Mouse (Mus musculus): ENCODE data around the gene Rictor.
"Not testable (repeated sequence)": the region's sequence is repeated elsewhere in the genome, so short reads cannot be mapped to it uniquely, and the experiment has no call there.

Gene Rictor

DNA sequence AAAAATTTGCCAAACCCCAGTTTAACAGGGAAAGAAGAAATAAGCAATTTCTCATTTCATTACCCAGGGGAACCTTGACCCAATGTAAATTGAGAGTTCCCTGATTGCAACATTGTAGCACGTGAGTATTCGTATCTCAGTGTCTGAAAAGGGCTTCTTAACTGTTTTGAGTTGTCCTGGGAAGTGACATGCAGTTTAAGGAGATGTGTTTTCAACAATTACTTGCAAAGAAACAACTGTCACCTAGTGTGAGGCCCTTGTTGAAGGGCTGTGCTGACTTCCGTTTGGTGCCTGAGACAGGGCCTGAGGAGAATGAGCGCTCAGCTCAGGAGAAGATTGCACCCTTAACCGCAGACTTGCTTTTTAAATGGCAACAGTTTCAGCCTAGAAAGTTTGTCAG is 24.9 kb downstream of the Rictor start:
- DNase-seq (ENCODE audit: low spot score in 2 of 2): no peak

DNA sequence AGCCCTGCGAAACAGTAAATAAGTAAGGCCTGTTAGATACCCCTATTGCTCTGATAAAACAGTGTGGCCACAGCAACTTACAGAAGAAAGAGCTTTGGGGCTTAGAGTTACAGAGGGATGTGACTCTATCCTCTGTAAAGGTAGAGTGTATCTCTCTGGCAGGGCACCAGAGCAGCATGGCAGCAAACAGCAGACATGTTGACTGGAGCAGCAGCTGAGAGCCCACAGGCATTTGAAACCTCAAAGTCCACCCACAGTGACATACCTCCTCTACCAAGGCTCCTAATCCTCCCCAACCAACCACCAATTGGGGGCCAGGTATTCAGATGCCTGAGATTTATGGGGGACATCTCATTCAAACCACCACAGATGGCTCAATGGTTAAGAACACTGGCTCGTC is 31.0 kb downstream of the Rictor start:
- no peak for DNase-seq (ENCODE audit: low spot score in 2 of 2)

DNA sequence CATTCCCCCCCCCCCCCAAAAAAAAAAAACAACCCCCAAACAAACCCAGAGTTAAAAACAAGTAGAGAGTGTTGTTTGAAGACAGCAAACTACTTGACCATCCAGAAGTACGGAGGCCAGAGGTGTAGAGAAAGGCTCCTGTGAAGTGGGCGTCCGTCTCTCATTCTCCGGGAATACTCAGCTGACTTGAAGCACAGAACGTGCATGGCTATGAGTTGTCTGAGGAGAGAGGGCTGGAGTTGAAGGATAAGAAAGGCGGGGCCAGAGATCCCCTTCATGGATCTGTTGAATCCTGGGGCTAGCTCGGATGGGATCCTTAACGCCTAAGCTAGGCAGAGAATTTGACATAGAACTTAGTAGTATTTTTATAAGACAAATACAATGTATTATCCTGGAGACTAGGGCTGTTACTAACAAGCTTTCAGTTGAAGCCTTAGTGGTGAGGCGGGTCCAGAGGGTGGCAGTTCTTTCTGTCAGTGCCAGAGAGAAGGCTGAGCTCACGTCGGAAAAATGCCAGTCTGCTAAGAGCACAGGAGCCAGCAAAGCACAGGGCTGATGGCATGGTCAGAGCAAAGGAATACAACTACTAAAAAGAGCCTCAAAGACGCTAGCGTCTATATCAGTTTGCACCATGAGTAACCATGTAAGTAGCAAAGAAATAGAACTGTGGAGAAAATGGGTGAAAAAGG is 34.3 kb downstream of the Rictor start:
- no peak for DNase-seq (ENCODE audit: low spot score in 2 of 2)

DNA sequence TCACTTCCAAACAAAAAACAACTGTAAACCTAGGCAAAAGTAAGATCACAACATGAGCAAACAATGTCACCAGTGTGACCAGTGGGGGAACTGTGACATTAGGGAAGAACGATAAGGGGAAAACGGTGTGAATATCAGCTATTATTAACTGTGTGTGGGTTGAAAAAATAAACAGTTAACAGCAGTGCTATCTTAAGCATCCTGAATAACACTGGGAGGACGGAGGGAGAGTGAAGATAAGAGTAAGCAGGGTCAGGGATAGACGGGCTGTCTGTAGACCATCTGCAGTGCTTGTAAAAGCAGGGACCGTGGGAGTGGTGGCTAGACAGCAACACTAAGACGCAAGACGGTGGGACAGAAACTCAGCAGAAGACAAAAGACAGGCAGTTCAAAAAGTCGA is 35.5 kb downstream of the Rictor start:
- DNase-seq (ENCODE audit: low spot score in 2 of 2): no peak

DNA sequence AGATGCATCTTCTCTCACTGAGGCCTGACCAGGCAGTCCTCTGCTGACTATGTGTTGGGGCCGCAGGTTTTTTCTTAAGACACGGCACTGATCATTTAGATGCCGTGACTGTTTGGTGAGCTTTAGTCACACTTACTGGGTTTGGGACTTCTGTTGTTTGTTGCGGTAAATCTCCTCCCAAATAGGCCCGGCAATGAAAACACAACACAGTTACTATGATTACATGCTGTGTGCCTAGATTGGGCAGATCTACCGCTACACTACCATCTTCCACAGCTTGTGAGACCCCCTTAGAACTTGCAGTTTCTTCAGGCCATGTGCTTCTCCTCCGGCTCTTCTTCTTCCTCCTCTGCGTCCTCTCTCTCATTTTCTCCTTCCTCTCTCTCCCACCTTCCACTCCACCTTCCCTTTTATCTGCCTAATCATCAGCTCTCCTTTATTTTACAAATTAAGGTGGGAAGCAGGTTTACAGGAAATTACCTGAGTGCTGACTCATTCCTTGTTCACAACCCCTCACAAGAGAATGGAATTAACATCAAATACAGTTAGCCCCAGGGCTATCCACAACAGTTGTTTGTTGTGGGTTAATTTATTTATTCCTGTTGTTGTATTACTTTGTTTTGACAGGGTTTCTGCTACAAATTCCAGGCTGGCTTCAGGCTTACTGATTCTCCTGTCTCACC is 38.3 kb downstream of the Rictor start:
- not testable (repeated sequence) for DNase-seq (ENCODE audit: low spot score in 2 of 2)

DNA sequence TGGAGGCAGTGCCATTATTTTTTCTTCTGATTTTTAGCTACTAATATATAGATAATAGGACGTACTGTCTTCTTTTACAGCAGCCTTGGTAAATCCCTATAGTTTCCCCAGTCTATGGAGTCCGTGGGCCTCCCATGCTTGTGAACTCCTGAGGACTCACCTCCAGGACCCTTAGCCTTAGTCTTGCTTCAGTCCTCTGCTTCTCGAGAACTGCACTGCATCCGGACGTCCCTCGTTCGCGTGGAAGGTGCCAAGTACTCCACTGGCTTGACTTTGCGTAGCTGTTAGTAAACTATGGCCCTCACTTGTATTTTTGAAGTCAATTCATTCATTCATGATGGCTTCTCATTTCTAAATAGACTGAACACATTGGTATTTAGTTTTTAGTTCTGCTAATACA is 38.8 kb downstream of the Rictor start:
- no peak for DNase-seq (ENCODE audit: low spot score in 2 of 2)

DNA sequence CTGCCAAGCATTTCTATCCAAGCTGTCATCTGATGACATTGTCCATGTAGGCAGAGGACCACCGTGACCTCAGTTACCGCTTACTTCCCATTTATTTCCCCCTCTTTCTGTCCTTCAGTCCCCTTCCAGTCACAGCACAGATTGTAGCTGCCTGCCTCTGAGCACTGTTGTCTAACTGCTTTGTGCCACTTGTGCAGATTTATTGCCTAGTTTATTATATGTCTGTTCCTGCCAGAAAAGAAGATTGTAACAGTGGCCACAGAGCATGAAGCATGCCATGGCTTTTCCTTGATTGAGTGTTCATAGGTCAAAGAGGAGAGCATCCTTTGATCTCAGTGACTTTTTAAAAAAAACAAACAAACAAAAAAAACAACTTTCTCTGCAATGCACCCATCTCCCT is 46.2 kb downstream of the Rictor start:
- DNase-seq (ENCODE audit: low spot score in 2 of 2): no peak

DNA sequence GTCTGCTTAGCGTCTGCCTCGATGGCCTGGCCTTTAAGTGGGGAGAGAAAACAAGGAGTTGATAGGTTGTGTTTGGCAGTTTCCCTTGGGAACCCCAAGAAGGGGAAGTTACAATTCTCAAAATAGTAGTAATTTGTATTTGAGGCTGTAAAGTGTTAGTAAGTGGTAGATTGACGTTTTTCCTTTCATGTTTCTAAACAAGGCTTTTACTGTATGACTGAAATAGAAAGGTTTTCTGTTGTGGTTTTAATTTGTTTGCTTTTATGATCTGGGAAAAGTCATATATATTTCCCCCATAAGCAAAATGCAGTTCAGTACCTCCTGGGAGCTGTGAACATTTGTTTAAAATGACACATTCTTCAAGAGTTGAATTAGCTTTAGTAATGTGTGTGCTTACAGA is 64.1 kb downstream of the Rictor start:
- no peak for DNase-seq (ENCODE audit: low spot score in 2 of 2)

DNA sequence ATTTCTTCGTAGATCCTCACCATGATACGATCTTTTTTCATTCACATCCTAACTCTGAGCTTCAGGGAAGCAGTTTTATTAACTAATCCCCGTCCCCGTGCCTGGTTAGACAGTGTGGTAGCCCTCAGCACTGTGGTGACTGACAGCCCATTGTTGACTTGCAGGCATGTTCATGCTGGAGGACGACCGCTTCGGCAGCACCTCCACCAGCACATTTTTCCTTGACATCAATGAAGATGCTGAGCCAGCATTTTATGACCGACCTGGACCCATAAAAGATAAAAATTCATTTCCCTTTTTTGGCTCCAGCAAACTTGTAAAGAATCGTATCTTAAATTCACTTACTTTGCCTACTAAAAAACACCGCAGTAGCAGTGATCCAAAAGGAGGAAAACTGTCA is 78.0 kb downstream of the Rictor start:
- no peak for DNase-seq (ENCODE audit: low spot score in 2 of 2)

DNA sequence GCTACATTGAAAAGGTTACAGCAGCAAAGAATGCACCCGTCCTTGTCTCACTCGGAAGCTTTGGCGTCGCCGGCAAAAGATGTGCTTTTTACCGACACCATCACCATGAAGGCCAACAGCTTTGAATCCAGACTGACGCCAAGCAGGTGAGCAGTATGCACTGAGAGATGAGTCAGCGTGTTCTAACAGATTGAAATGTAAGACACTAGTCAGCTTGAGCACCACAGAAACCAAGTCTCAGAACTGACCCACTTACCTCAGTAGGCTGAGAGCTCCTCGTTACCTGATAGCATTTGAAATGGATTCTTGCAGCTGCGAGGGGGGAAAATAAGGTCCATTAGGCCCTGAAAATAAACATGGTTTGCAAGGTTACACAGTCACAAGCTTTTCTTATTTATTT is 79.1 kb downstream of the Rictor start:
- DNase-seq (ENCODE audit: low spot score in 2 of 2): no peak

DNA sequence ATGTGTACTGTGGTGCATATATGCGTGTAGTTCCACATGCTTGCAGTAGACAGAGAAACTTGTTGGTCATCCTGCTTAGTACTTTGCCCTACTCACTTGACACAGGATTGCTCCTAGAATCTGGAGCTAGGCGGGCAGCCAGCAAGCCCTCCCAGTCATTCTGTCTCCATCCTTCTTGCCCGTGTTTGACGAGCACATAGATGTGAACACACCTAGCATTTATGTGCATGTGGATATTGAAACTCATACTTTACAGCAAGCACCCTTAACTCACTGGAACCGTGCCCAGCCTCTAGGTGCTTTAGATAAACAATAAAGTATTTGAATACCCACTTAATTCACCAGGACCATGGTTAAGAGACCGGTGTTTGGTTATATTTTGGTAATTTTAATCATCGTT is 81.8 kb downstream of the Rictor start:
- DNase-seq (ENCODE audit: low spot score in 2 of 2): no peak

DNA sequence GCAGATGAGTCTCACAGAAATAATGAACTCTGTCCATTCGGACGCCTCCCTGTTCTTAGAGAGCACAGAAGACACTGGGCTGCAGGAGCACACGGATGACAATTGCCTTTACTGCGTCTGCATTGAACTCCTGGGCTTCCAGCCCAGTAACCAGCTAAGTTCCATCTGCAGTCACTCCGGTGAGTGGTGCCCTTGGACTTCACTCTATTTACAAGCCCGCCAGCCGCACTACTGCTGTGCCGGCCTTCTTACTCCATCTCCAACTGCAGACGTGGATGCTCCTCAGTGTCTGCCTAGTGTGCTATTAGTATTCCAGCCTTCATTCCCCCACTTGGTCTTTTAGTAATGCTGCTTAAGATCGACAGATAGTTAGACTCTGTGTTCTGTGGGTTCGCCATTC is 83.5 kb downstream of the Rictor start:
- DNase-seq (ENCODE audit: low spot score in 2 of 2): no peak

DNA sequence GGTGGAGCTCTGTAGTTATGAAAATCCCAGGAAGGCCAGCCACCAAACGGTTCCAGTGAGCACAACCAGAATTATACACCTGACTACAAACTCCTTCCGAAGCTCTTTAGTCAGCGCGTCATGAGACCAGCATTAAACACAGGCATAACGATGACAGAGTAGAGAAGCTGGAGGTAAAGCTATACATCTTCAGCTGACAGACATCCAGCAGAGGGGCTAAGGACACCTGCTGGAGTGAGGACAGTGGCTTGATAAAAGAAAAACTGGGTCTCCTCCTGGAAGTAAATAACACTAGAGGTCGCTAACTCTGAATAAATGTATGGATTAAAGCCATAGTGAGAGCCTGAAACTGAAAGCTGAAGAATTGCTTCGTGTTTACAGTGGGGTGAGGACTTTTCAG is 84.7 kb downstream of the Rictor start:
- no peak for DNase-seq (ENCODE audit: low spot score in 2 of 2)

DNA sequence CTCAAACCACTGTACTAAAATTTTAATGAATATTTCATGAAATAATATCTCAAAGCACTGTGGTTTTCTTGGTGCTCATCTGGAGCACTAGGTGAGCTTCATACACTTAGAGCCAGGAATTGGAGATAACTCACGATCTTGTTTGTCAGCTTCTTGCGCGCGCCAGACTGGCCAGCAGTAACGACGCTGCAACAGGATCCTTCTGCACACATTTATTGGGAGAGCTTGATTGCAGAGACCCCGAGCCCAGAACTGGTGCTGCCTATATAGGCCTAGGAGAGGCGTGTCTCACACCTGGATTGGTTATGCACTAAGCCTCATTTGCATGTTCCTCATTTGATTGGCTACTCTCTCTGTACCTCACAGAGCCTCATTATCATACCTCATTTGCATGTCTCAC is 93.0 kb downstream of the Rictor start:
- not testable (repeated sequence) for DNase-seq (ENCODE audit: low spot score in 2 of 2)

DNA sequence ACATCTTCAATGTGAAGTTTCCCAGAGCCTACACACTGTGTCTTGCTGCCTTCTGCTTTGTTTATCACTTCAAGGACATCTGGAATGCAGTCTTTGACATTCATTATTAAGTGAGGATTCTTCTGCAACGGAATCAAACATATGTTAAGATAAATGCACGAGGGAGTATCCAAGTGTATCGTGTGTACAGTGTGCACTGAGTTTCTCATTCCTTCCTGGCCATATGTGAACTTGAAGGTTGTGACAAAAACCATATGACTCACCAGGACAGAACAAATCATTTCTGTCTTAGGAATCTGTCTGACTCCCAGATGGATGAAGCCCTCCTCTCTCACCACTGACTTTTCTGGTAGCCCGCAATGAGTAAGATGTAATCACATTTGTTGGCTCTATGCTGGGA is 107.6 kb downstream of the Rictor start:
- no peak for DNase-seq (ENCODE audit: low spot score in 2 of 2)

DNA sequence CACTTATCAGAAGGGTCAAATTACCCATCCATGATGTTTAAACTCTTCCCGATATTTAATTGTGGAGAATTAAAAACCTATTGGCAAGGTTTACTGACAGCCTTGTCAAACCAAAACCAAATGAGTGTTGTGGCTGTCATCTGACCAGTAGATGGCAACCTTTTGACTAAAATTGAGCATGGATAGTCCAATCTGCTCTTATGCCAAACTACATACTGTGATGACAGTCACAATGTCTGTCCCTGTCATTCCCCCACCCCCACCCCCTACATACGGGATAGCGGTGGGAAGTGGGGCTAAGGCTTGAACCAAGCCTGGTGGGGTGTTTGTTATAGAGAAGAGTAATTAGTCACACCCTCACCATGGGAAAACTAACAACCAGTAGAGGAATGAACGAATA is 132.0 kb downstream of the Rictor start:
- no peak for DNase-seq (ENCODE audit: low spot score in 2 of 2)

DNA sequence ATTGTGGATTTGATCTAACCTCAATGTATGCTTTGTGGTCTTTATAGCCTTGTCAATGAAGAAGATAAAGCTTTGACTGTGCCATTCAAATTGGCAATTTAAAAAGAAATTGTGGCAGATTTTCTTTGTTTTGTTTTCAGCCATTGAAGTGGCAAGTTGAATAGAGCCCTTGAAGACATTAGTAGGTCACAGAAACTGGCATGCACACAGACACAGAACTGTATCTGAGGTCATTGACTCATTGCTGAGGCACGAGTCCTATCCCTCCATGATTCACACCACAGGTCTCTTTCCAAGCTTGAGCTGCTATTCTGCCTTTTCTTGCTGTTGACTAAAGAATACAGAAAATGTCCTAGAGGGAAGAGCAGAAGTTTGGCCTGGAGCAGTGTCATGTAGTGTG is 141.7 kb downstream of the Rictor start:
- DNase-seq (ENCODE audit: low spot score in 2 of 2): no peak
